Mouse (Mus musculus) left cerebral cortex, adult 11 months (tissue): ENCODE measurements at regions not wholly inside any gene's neighbourhood (a gene's known extent, or its start where the extent isn't known, plus 50 kb on each side); places are given as distances from the start of the nearest gene placed in this dataset.

Experiments used
- DNase-seq: peaks from one replicate; pipeline ENCODE4 v3.0.0; 2022; ENCODE audit warnings: low spot score

DNA sequence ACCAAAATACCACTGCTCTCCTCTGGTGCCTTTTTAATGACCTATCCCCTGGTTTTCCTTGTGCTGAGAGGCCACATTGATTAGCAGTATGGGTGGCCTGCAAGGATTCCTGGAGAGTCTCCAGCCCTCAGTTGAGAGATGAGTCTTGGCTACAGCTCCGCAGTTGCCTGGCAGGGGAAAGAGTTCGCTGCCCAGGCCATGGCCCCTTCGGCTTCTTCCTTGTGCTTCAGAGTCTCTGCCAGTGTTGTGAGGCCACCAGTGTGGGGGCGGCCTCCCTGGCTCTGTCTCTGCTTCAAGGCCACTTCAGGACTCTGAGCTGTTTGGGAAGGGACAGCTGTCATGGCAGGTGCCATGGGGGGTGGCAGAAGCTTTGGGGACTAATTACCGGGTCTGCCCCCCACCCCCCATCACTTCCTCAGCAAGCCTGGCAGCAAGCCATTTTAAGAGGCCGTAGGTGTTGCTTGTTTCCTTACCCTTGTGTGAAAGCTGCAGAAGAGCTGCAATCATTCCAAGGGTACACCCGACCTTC is 85.8 kb upstream of the Gria1 start:
- no peak for DNase-seq

DNA sequence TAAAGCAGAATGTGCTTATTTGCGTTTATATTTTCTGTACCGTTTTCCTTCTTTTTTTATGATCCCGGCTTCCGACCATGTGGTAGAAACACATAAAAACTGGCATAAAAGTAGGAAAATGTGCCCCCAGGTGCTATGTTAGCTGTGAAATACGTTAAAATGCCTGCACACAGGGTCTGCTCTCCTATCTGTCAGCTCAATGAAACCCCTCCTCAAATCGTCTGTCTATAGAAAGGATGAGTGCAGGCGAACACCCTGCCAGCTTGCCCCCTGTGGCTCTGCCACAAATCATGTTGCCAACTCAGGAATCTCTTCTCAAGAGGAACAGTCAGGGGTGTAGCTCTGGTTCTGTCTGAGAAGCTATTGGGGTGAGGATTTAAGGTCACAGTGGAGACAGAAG is 78.4 kb upstream of the Gria1 start:
- DNase-seq = no peak

DNA sequence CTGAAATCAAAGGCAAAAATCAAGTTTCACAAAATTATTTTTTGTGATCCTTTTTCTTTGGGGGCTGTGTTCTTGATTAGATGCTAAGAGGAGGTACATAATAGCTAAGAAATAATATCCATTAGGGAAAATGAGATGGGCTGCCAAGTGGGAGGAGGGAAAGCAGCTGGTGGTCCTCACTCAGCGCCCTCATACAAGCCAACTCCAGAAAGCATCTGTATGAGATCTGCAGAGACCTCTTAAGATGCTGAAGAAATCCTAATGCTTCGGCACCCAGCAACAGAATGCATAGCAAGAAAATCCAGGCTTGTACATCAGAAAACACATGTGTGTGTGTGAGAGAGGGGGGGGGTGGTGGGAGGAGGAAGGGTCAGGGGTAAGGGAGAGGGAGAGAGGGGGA is 58.8 kb upstream of the Gria1 start:
- no peak for DNase-seq

GRCm38 (mm10) chr11:56957824-56958223 is 53.4 kb upstream of the Gria1 start:
- no peak for DNase-seq
